Mouse (Mus musculus) heart, postnatal 14 days (tissue): Measurements from ENCODE around the gene Rpl29. TPM values are rescaled to one million over a fixed set of nuclear protein-coding genes. Genes with fewer than 3 reads are reported as not detected.

Experiments
- DNase-seq, 2 experiments: peaks; one replicate each; pipeline ENCODE4 v3.0.0; 2021 to 2022
- intact Hi-C: fragments of 180-260 bp; cut with DNase I; formaldehyde crosslinking; loops from one replicate; pipeline ENCODE4 v1.15.1; 2025
- total RNA-seq, 2 experiments: library from RNA; stranded (reverse); gene quantifications; 2 replicates each; pipeline ENCODE4 v1.2.3; 2021

Rpl29 gene
- total RNA-seq, 2 experiments from 2014 or later: 307 to 348 TPM

DNA sequence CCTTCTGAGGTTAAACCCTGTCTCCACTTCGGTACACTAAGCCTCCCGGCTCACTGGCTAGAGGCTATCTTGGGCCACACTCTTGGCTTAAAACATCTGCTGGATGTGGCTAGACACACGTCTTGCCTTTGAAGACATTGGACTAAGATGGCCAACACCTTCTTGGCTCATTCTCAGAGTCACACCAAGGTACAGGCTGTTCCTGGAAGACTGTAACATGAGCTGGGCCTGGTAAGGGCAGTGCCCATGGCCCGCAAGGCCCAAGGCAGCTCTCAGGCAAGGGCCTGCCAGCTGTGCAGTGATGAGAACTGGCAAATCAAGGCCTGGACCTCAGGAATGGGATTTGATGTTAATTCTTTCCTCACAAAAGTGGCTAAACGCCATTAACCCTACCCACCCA, 15.6 kb upstream of the Rpl29 start:
- intact Hi-C loops: no loop called here
- DNase-seq: no peak

DNA sequence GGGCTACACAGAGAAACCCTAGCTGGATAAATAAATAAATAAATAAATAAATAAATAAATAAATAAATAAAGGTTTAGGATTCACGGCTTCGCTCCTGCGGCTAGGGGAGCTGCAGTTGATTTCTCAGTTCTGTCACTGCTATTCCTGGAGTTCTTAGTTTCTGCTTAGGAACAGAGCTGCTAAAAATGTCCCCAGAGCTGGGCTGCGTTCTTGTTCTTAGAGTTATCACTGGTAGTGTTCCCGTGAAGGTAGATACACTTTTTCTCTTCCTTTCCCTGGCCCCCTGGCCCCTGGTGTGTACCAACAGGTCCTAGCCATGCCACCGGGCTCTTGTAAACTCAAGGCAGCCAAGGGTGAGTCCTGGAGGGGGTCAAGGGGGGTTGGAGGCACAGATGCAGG, 12.4 kb upstream of the Rpl29 start:
- intact Hi-C loops: no loop called here
- no peak for DNase-seq

DNA sequence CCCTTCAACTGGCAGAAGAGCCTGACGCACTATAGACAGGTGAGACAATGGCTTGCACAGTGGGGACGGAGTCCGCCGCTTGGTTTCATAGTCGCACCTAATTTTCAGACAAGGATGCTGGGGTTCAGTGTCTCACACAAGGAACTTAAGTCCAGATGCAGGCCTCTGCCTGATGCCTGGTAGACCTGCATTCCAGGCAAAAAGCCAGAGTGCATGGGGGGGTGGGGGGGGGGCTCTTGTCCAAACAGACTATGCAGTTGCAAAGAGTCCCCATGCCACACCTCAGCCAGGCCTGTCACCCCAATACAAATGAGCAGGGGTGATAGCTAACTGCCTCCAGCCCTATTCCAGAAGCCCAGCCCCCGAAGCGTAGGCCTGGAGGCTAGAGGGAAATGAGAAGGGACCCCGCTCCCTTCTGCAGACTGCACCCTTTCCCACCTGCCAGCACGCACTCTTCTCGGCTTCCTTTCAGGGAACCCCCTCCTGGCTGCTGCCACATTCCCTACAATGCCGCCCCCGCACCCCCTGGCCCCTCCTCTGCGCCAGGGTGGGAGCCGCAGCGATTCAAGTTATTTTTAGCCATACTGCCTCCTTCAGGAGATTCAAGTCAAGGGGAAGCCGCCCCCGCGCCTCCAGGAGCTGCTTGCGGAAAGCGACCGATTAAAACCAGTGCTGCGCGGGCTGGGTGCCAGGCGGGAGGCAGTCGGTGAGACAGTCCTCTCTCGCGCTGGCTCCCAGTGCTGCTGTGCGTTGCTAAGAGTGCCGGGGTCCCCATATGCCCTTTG, 11.2 kb upstream of the Rpl29 start:
- intact Hi-C loops: loop anchor here (1.0 kb wide), 1 partner anchor 12 kb away; no protein-coding TSS in a partner anchor
- DNase-seq: peak; percentile 88 to 90

DNA sequence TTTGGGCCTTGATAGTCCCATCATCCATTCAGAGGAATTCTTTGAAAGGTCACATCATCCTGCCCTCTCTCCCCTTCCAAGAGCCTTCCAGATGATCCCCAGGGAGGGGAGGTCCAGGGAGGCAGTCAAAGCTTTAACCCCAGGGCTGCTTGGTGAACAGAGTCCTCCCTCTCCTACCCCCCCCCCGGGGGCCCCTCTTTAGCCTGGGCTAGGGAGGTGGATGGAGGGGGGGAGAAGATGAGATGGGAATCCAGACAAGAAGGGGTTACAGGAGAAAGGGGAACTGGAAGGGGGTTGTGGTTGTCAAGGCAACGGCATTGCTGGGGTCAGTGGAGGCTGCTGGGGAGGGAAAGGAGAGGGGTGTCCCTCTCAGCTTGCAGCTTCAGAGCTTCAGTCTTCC, 8.6 kb upstream of the Rpl29 start:
- DNase-seq: no peak
- intact Hi-C loops: loop anchor here (1.0 to 2.0 kb wide), 2 partner anchors 51 to 70 kb away; no protein-coding TSS in a partner anchor

DNA sequence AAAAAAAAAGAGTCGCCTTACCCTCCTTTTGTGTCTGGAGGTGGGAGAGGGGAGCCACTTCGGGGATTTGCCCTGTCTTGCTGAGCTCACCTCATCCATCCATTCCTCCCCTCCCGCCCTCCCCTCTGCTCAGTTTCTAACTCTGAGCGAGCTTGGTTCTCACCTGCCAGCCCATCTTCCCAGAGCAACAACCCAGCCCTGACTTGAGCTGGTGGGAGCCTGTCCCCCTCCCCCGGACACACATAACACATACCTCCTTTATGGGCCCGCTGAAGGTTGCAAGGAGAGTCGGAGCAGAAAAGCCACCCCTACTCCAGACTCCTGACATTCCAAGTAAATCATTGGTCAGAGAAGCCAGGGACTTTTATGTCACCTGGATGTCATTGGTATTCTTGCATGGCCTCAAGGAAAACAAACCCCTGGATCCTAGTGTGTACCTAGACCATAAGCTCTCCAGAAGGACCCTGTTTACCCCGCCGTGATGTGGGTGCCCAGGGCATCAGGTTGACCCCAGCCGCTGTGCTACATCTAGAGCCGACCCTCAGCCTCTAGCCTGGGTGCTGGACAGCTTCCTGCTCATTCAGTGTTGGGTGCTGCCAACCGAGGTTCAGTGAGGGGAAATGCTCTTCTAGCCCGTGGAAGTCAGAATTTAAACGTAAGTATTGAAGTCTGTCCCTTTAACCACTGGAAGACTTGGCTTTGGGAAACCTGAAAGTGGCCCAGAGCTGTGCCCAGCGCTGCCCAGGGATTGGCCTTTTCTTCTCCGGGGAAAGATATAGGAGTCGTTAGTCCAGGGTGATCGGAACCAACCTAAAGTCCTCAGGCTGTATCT, 8.0 kb upstream of the Rpl29 start:
- DNase-seq: no peak
- intact Hi-C loops: loop anchor here (2.0 kb wide), 1 partner anchor 70 kb away; no protein-coding TSS in a partner anchor

GRCm38 (mm10) chr9:106421865-106422160, 7.4 kb upstream of the Rpl29 start:
- intact Hi-C loops: loop anchor here (1.0 to 2.0 kb wide), 2 partner anchors 71 to 133 kb away; no protein-coding TSS in a partner anchor
- peak; percentile 81 to 93 for DNase-seq

- intact Hi-C loops: loop anchor here (2.0 kb wide), 1 partner anchor 46 kb away; the partner anchor contains the start of gene Rrp9
- DNase-seq: no peak
Observed at GRCm38 (mm10) chr9:106428719-106429220, 484 bp upstream of the Rpl29 start.

- intact Hi-C loops: no loop called here
- no peak for DNase-seq
Observed at GRCm38 (mm10) chr9:106430015-106430264, 686 bp downstream of the Rpl29 start.

- intact Hi-C loops: no loop called here
Observed at GRCm38 (mm10) chr9:106433389-106433788, 4.1 kb downstream of the Rpl29 start.

GRCm38 (mm10) chr9:106436566-106436965, 7.3 kb downstream of the Rpl29 start:
- DNase-seq: no peak
- intact Hi-C loops: no loop called here

More at GRCm38 (mm10) chr9:106433389-106433788, 4.1 kb downstream of the Rpl29 start:
- DNase-seq: no peak

DNA sequence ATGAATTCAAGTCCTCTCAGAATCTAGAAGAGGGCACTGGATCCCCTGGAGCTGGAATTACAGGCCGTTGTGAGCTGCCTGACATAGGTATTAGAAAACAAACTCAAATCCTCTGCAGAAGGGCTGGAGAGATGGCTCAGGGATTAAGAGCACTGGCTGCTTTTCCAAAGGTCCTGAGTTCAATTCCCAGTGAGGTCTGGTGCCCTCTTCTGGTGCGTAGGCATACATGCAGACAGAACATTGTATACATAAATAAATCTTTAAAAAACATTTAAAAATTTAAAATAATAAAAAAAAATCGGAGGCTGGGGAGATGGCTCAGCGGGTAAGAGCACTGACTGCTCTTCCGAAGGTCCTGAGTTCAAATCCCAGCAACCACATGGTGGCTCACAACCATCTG, 13.4 kb downstream of the Rpl29 start:
- intact Hi-C loops: no loop called here
- DNase-seq: no peak

GRCm38 (mm10) chr9:106444836-106445235, 15.6 kb downstream of the Rpl29 start:
- intact Hi-C loops: no loop called here
- no peak for DNase-seq

- DNase-seq: peak; percentile 94 to 95
- intact Hi-C loops: no loop called here
Observed at GRCm38 (mm10) chr9:106447348-106447747, 18.1 kb downstream of the Rpl29 start, which contains the start of the genes Abhd14b and Abhd14a. Abhd14b (plus strand) TSS chr9:106447459. Abhd14a (minus strand) TSS chr9:106447678.

GRCm38 (mm10) chr9:106447951-106448350, 18.7 kb downstream of the Rpl29 start:
- intact Hi-C loops: loop anchor here (1.0 kb wide), 1 partner anchor 28 kb away; the partner anchor contains the start of gene Parp3
- no peak for DNase-seq

DNA sequence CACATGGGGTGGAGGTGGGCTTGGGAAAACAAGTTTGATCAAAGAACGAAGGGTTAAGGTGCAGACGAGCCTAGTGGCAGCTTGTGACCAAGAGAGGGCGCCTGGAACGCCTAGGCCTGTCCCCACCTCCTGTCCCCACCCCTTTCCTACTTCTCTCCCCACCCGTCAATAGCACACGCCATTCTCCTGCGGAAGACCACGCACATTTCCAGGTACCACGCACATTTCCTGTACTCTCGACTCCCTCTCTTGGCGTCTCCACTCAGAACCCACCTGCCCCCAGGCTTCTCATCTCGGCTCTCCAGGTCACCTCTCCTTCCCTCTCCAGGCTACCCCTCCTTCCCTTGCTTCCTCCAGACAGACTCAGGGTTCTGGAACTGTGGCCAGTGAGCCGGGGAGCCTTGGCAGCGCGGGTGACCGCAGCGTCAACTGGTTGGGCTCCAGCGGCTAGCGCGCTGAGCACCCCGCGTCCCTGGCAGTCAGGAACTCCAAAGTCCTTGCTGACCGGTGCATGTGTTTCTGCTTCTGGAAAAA, 19.3 kb downstream of the Rpl29 start:
- peak; percentile 80 to 83 for DNase-seq
- intact Hi-C loops: loop anchor here (1.0 kb wide), 1 partner anchor 28 kb away; the partner anchor contains the start of gene Parp3

GRCm38 (mm10) chr9:106449947-106450346, 20.7 kb downstream of the Rpl29 start:
- intact Hi-C loops: no loop called here
- DNase-seq: no peak

DNA sequence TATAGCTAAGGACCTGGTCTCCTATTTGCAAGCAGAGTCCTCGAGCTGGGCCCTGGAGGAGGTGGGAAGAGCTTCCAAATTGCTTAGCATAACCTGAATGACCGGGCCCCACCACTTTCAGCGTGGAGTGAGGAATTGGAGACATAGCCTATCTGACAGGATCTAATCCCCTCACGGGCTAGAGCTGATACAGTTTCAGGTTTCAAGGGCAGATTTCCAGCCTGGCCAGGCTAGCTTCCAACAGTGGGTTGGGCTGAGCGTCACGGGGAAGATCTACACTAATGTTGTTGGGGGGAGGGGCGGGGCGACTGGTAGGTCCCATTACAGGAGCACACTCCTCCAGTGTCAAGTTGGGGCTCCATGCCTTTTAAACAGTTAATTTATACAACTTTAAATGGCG, 21.4 kb downstream of the Rpl29 start:
- DNase-seq: peak; percentile 47 to 51
- intact Hi-C loops: no loop called here

- intact Hi-C loops: no loop called here
- DNase-seq: no peak
Observed at GRCm38 (mm10) chr9:106451298-106451697, 22.0 kb downstream of the Rpl29 start.

- intact Hi-C loops: no loop called here
- no peak for DNase-seq
Observed at GRCm38 (mm10) chr9:106451899-106452298, 22.6 kb downstream of the Rpl29 start.

DNA sequence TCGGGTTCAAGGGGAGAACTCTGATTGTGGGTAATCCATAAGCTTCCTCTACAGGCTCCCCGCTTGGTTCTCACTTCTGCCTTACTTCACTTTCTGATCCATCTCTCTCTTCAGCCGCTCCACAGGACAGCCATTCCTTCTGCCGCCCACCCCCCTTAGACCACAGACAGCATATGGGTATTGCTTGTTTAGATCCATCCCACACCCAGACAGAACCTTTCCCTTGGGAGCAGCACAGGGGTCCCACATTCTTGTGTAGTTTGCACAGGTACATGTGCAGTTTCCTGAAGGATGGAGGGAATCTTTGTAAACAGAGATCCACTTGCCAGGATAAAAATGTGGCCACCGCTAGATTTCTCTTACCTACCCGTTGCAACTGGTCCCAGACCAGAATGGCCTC, 23.1 kb downstream of the Rpl29 start:
- intact Hi-C loops: no loop called here
- no peak for DNase-seq

- DNase-seq: peak; percentile 48 to 51
- intact Hi-C loops: no loop called here
Observed at GRCm38 (mm10) chr9:106452821-106453220, 23.6 kb downstream of the Rpl29 start.
